Mouse (Mus musculus): ENCODE results near the gene Olfr1044.
"Not testable (repeated sequence)": the region's sequence is repeated elsewhere in the genome, so short reads cannot be mapped to it uniquely, and the experiment has no call there.

Gene Olfr1044

GRCm38 (mm10) chr2:86177720-86178119 lies at the start of gene Olfr1044:
Olfr1044 (minus strand) TSS chr2:86177820.
- DNase-seq (ENCODE audit: low read depth in 2 of 2, low spot score in 2 of 2), result no peak

DNA sequence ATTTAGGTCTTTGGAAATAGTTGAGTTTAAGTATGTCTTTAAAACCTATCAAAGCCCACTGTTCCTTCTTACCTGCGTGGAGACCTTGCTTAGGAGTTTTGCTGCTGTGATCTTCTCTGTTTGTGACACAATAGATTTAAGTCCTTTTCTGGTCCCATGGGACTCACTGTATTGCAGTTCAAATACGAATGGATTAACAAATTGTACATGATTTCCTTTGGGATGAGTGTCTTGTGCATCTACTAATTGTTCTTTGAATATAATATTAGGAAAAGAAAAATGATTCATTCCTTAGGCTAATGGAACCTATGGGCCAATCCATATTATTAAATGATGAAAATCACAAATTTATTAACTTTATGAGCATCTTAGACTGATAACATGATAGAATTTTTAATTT lies 41.6 kb upstream of the Olfr1044 start, which contains the start of gene Olfr1046:
TSS of gene Olfr1046 (minus strand) at position 101 of the 400 bp plus-strand sequence.
- DNase-seq (ENCODE audit: low read depth in 2 of 2, low spot score in 2 of 2), result no peak

DNA sequence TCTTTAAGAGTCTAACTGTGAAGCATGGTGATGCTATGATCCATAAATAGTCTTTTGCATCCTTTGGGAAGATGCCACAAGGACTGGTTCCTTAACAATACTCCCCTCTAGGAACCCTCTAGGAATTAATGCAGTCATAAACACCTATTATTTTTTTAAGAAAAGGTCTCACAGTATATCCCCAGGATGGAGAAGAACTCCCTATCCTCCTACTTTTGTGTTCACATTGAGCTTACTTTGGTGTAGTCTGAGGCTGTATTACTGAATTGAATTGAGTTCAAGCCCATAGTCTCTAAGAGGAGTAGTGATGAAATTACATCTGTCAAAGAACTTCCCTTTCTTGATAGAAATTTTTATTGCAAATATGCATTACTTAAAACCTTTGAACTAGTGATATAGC lies 25.3 kb upstream of the Olfr1044 start, which contains the start of gene Olfr1045:
TSS of gene Olfr1045 (minus strand) at position 101 of the 400 bp plus-strand sequence.
- DNase-seq (ENCODE audit: low read depth in 2 of 2, low spot score in 2 of 2), result no peak

- no peak for DNase-seq (ENCODE audit: low read depth in 2 of 2, low spot score in 2 of 2)
Observed at GRCm38 (mm10) chr2:86195863-86196262, 18.2 kb upstream of the Olfr1044 start.

DNA sequence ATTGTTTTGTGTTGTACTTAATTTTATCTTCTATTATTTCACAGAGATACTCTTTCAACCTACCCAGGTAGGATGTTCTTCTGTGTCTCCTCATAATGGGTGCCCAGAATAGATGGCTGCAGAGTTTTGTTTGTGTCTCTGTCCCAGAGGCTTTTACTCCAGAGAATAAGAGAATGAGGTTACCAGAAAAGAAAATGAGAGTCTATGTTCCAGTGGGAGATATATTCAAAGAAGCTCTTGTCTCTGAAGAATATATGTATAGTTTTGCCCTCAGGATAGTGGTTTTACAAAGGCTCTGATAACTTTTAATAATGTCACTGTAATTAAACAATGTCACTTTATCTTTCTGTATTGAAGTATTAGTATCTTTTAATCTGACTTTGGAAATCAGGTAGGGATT lies 8.0 kb upstream of the Olfr1044 start, which contains the start of gene Olfr52:
TSS of gene Olfr52 (minus strand) at position 101 of the 400 bp plus-strand sequence.
- DNase-seq (ENCODE audit: low read depth in 2 of 2, low spot score in 2 of 2), result no peak

DNA sequence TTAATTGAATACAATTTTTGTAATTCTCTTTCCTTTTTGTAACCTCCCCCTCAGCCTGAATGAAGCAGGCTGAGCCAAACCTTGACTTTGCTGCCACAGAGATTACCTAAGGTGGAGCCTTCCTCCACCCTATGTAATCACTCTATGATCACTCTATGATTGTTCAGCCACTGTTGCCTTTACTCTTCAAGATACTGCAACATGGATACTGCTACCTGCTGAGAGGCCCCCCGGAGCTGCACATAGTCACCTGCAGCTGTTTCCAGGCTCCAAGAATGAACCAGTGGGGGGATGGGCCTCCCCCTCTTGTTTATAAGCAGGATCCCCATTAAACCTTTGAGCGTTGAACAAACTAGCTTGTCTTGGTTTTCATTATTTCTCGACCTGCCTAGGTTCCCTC lies 2.3 kb upstream of the Olfr1044 start:
- no peak for DNase-seq (ENCODE audit: low read depth in 2 of 2, low spot score in 2 of 2)

DNA sequence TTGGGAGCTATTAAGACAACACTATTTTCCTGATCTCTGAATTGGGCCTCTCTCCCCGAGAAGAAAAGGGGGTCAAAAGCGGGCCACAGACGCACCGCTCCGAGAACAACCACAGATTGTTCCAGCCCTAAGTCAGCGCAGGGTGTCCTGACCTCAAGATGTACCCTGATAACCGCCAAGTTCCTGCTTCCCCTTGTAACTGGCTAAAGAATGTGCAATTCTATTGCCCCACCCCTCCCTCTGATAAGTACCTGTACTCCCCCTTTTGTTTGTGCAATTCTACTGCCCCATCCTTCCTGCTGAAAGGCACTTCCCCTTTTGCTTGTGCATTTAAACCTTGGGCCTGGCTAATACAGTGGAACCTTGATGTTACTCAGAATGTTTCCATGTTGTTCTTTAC lies 2.2 kb downstream of the Olfr1044 start:
- not testable (repeated sequence) for DNase-seq (ENCODE audit: low read depth in 2 of 2, low spot score in 2 of 2)

GRCm38 (mm10) chr2:86167422-86167821 lies 10.2 kb downstream of the Olfr1044 start, which contains the start of gene Olfr1043:
Olfr1043 (minus strand) TSS chr2:86167522.
- no peak for DNase-seq (ENCODE audit: low read depth in 2 of 2, low spot score in 2 of 2)

GRCm38 (mm10) chr2:86161738-86162137 lies 15.9 kb downstream of the Olfr1044 start, which contains the start of gene Olfr1042:
Olfr1042 (minus strand) TSS chr2:86161838.
- DNase-seq (ENCODE audit: low read depth in 2 of 2, low spot score in 2 of 2), result no peak

DNA sequence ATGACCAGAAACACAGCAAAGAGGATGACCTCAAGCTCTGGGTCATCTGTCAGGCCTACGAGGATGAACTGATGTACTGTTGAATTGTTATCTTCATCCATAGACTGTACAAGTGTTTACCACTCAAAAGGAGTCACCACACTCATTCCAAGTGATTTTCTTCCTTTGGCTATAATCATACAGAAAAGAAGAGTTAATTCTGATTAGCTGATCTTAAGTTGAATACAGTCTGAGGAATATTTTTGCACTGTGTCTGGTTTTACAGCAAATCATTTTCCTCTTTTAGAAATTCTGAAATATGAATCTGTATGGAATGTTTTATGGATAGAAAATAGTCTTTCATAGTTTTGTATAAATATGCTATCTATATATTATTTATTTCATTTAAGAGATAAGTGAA lies 31.0 kb downstream of the Olfr1044 start, which contains the start of gene Olfr1040:
TSS of gene Olfr1040 (minus strand) at position 101 of the 400 bp plus-strand sequence.
- no peak for DNase-seq (ENCODE audit: low read depth in 2 of 2, low spot score in 2 of 2)

DNA sequence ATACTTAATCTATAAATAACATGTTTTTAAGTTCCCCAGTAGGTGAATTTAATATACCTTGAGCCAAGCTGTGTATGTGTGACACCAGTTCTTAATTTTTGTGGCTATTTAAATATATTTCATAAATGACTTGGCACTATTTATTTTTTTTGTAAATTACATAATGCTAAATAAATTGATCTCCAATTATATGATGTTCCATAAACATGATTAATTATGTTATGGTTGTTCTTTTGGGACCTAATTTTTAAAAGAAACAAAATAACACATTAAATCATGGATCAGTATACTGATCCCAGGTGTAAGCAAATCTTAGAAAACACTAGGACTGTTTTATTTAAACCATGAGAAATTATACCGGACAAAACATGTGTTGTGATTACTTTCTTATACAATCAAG lies 41.8 kb downstream of the Olfr1044 start, which contains the start of gene Olfr1039:
TSS of gene Olfr1039 (minus strand) at position 101 of the 400 bp plus-strand sequence.
- no peak for DNase-seq (ENCODE audit: low read depth in 2 of 2, low spot score in 2 of 2)

All from CD8-positive naive resting alpha-beta T cell, adult 2 months (primary cell).